Mouse (Mus musculus) forebrain, embryonic 11.5 days (tissue): ENCODE results near the gene Mrto4. TPM values are rescaled to one million over a fixed set of nuclear protein-coding genes. Genes with fewer than 3 reads are reported as not detected.

Experiments used
- ATAC-seq: fragments of 200-750 bp; cut with Nextera tagmentation; replicated peaks from 2 replicates; pipeline ENCODE4 v1.8.0; 2017; ENCODE audit warnings: moderate TSS enrichment; ENCODE audit not compliant: low FRiP score
- DNase-seq: peaks from one replicate; pipeline ENCODE4 v3.0.0-alpha.2; 2017; ENCODE audit warnings: low spot score
- H3K27ac ChIP-seq: fragments of 300-500 bp; sonication (generic); 2 replicates; pipeline ENCODE4 v1.5.1; 2014; ENCODE audit warnings: low read depth, low read length
- H3K27me3 ChIP-seq: fragments of 300-500 bp; sonication (generic); 2 replicates; pipeline ENCODE4 v1.6.1; 2014; ENCODE audit warnings: mild to moderate bottlenecking, low read length, mixed read lengths; ENCODE audit not compliant: control insufficient read depth, insufficient read depth
- H3K36me3 ChIP-seq: fragments of 300-500 bp; sonication (generic); 2 replicates; pipeline ENCODE4 v1.6.1; 2014; ENCODE audit warnings: mild to moderate bottlenecking, low read length, moderate library complexity, mixed read lengths; ENCODE audit not compliant: control insufficient read depth, insufficient read depth
- H3K4me1 ChIP-seq: fragments of 300-500 bp; sonication (generic); replicated peaks from 2 replicates; pipeline ENCODE4 v1.6.1; 2014; ENCODE audit warnings: low read length, mixed read lengths; ENCODE audit not compliant: control insufficient read depth, insufficient read depth
- H3K4me2 ChIP-seq: fragments of 300-500 bp; sonication (generic); 2 replicates; pipeline ENCODE4 v1.6.1; 2014; ENCODE audit warnings: low read depth, mild to moderate bottlenecking, low read length, moderate library complexity, mixed read lengths; ENCODE audit not compliant: severe bottlenecking
- H3K4me3 ChIP-seq: fragments of 300-500 bp; sonication (generic); 2 replicates; pipeline ENCODE4 v1.5.1; 2014; ENCODE audit warnings: low read depth, low read length
- H3K9ac ChIP-seq: fragments of 300-500 bp; sonication (generic); 2 replicates; pipeline ENCODE4 v1.6.1; 2014; ENCODE audit warnings: low read length
- H3K9me3 ChIP-seq: fragments of 300-500 bp; sonication (generic); 2 replicates; pipeline ENCODE4 v1.6.1; 2016; ENCODE audit warnings: low read length, mixed read lengths; ENCODE audit not compliant: control insufficient read depth
- WGBS: fragments of 180-500 bp; shearing (Covaris S2); extraction: QIAGEN DNeasy Blood & Tissue Kit; methylation state at CpG from one replicate; pipeline ENCODE4 v1.1.7; 2014; 5-methylcytosine and 5-hydroxymethylcytosine counted together
- polyA plus RNA-seq: library from polyadenylated mRNA; unstranded; fragments of >200 nt; fragmentation: Nextera tagmentation; extraction: Ambion mirVana; gene quantifications from 2 replicates; pipeline ENCODE4 v1.2.1, GENCODE M21; 2014

Mrto4 gene
- polyA plus RNA-seq, 1 experiment from 2014 or later, result 131 TPM

DNA sequence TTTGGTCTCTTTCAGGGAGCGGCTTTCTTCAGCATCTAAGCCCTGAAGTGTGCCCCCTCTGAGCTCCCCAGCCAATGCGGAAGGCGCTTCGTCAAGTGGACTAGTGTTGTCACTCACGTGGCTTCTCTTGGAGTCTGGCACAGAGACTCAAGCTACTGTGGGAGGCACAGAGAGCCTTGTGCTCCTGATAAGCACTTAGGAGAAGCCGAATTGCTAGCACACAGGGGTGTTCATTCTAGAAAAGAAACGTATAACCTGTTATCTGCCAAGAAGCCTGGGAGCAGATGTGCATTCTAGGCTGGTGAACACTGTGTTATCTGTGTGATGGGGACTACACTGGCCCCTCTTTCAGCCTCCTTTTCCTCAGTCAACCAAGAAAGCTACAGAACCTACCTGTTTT is 16.9 kb downstream of the Mrto4 start:
- H3K27ac ChIP-seq, result no peak overlapping the region
- DNase-seq (no peak), ATAC-seq (no peak)
- H3K36me3 ChIP-seq, result no peaks in the 10 kb centered on the region
- H3K9ac ChIP-seq, result no peak overlapping the region
- no peaks in the 10 kb centered on the region for H3K4me1 ChIP-seq
- no peak overlapping the region for H3K4me2 ChIP-seq
- 70% methylated on average over 7 of the region's 7 CpGs for WGBS
- H3K4me3 ChIP-seq, result no peak overlapping the region
- H3K9me3 ChIP-seq, result no peaks in the 10 kb centered on the region
- H3K27me3 ChIP-seq, result no peaks in the 10 kb centered on the region; the same call in 1 of the 2 replicates

DNA sequence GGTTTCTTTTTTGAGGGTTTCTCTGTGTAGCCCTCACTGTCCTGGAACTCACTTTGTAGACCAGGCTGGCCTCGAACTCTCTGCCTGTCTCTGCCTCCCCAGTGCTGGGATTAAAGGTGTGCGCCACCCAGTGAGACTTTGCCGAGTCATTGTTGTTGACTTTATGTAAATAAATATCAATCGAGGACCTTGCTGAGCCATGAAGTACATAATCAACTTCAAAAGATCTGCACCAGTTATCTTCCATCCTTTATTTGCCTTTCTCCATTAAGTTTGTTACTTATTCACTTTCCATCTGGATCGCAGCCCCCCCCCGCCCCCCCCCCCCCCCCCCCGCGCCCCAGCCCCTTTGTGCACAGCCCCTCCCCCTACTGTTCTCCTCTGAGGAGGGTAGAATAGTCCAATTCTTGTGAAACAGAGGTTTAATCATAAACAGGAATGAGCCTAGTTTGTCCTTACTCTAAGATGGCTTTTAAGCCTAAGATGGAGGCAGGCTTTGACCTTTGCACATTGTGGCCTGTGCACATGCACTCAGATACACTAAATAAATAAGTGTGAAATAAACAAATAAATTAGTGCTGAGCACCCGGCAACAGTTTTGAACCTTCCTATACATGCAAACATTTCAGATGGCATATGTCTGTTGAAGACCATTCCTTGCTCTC is 17.6 kb downstream of the Mrto4 start:
- no peak for ATAC-seq
- 87% methylated on average over 6 of the region's 9 CpGs for WGBS
- Histone ChIP-seq H3K4me1 (no peaks in the 10 kb centered on the region), H3K9me3 (no peaks in the 10 kb centered on the region), H3K9ac (no peak overlapping the region), H3K27ac (no peak overlapping the region), H3K4me3 (no peak overlapping the region), H3K27me3 (no peaks in the 10 kb centered on the region; the same call in 1 of the 2 replicates), H3K4me2 (no peak overlapping the region), H3K36me3 (no peaks in the 10 kb centered on the region)
- no peak for DNase-seq

- Histone ChIP-seq H3K27ac (no peak overlapping the region), H3K36me3 (no peaks in the 10 kb centered on the region), H3K4me3 (peak overlapping the region; percentile 3; the same call in 1 of the 2 replicates), H3K9ac (no peak overlapping the region), H3K9me3 (no peaks in the 10 kb centered on the region), H3K4me1 (no peaks in the 10 kb centered on the region), H3K27me3 (no peaks in the 10 kb centered on the region), H3K4me2 (peak overlapping the region; percentile 44; the same call in 1 of the 2 replicates)
- DNase-seq (peak; percentile 83), ATAC-seq (no peak; the same call in 1 of the 2 replicates)
- WGBS, result 11% methylated on average over 10 of the region's 10 CpGs
Measured at GRCm38 (mm10) chr4:139330605-139331004, 21.8 kb downstream of the Mrto4 start.

DNA sequence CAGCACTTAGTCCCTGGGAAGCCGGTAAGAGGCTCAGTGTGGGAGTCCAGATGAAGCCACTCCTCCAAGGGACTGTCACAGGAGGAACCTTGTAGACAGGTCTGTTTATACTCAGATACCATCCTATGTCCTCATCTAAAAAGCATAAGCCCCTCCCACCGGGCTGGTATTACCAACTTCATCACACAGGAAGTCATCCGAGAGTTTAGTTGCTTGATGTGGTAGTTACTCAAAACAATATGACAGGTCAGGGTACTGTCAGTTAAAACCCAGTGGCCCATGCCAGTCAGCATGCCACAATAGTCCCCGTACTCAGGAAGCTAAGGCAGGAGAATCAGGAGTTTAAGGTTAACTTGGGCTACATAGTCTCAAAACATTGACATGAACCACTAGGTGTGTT is 32.6 kb downstream of the Mrto4 start:
- Histone ChIP-seq H3K36me3 (no peaks in the 10 kb centered on the region; the same call in 1 of the 2 replicates), H3K27ac (no peak overlapping the region), H3K4me1 (no peaks in the 10 kb centered on the region), H3K9me3 (no peaks in the 10 kb centered on the region), H3K4me2 (no peak overlapping the region), H3K4me3 (no peak overlapping the region), H3K27me3 (no peaks in the 10 kb centered on the region), H3K9ac (no peak overlapping the region)
- DNase-seq (no peak), ATAC-seq (no peak)
- 91% methylated on average over 4 of the region's 4 CpGs for WGBS

- Histone ChIP-seq H3K4me2 (no peak overlapping the region), H3K9me3 (no peaks in the 10 kb centered on the region), H3K27ac (no peak overlapping the region), H3K27me3 (no peaks in the 10 kb centered on the region), H3K4me1 (no peaks in the 10 kb centered on the region), H3K36me3 (no peaks in the 10 kb centered on the region; the same call in 1 of the 2 replicates), H3K4me3 (no peak overlapping the region), H3K9ac (no peak overlapping the region)
- 95% methylated on average over 11 of the region's 11 CpGs for WGBS
- ATAC-seq (no peak), DNase-seq (no peak)
Measured at GRCm38 (mm10) chr4:139318449-139318848, 33.9 kb downstream of the Mrto4 start.

DNA sequence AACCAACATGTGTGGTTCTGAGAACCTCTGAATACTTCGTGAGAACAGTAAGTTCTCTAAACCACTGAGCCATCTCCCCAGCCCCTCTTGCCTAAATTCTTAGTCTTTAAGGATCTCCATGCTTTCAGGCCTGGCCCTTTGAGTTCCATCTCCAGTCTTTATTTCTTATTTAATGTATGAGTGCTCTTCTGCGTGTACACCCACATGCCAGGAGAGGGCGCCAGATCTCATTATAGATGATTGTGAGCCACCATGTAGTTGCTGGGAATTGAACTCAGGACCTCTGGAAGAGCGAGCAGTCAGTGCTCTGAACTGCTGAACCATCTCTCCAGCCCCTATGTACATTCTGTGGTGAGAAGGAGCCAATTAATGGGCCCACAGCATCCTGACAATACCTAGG is 39.7 kb downstream of the Mrto4 start:
- WGBS, result 56% methylated on average over 4 of the region's 4 CpGs
- DNase-seq (peak; percentile 68), ATAC-seq (no peak)
- H3K36me3 ChIP-seq, result no peaks in the 10 kb centered on the region; the same call in 1 of the 2 replicates
- no peaks in the 10 kb centered on the region for H3K9me3 ChIP-seq
- H3K4me1 ChIP-seq, result peaks cover 11% of the 10 kb centered on the region; the same call in 1 of the 2 replicates
- H3K27ac ChIP-seq, result no peak overlapping the region
- H3K4me3 ChIP-seq, result no peak overlapping the region
- H3K4me2 ChIP-seq, result no peak overlapping the region
- no peaks in the 10 kb centered on the region for H3K27me3 ChIP-seq
- no peak overlapping the region for H3K9ac ChIP-seq

DNA sequence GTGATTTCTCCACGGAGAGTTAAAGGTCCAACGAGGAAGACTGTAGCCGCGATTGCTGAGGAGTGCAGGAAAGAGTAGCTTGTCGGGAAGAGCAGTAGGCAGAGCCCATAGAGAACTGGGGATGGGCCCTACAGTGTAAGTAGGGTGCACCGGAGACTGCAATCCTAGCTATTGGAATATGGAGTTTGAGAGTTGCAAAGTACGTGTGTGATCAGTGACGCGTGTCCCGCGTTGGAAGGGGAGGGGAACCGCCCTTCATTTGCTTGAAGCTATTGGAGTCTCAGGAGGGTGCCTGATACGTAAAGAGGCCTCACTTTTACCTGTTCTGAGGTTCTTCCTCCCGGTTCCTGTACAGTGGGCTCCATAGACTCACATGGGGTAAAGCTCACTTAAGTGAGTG is 40.7 kb downstream of the Mrto4 start:
- Histone ChIP-seq H3K4me1 (peaks cover 11% of the 10 kb centered on the region; the same call in 1 of the 2 replicates), H3K27me3 (no peaks in the 10 kb centered on the region), H3K4me2 (peak overlapping the region; percentile 92), H3K9ac (peak overlapping the region; percentile 90), H3K27ac (no peak overlapping the region), H3K36me3 (no peaks in the 10 kb centered on the region; the same call in 1 of the 2 replicates), H3K4me3 (peak overlapping the region; percentile 85), H3K9me3 (no peaks in the 10 kb centered on the region)
- no peak for ATAC-seq
- no peak for DNase-seq
- WGBS, result 17% methylated on average over 14 of the region's 14 CpGs

DNA sequence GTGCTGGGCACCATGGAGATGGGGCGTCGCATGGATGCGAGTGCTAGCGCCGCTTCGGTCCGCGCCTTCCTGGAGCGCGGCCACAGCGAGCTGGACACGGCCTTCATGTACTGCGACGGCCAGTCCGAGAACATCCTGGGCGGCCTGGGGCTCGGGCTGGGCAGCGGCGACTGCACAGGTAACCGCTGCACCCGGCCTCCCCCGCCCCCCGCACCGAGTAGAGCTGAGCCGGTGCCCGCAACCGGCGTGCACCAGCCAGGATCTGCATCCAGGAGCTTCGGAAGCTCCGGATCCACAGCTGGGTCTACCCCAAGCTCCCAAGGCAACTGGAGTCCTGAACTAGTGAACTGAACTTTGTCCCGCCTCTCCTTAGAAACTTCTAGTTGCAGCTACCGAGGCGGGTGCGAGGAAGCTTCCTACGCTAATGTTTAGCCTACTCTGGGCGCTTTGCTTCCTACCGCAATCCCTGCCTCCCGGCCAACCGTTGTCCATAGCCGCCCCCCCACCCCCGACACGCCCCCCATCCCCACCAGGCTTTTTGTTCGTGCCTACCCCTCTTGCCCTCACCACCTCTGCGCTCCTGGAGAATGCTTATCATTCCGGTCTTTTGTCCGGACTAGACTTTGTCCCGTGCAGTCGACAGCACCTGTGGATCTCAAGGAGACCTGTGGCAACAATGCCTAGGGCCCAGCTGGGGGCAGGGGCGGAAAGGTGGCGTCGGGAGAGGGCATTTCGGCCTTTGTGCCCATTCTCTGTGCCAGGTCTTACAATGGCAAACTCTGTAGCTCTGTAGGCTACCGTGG is 41.3 kb downstream of the Mrto4 start:
- H3K9me3 ChIP-seq, result no peaks in the 10 kb centered on the region
- no peak overlapping the region for H3K27ac ChIP-seq
- H3K4me2 ChIP-seq, result peak overlapping the region; percentile 92
- WGBS, result under 1% methylated on average over 53 of the region's 53 CpGs
- DNase-seq (peak; percentile 70), ATAC-seq (peak; percentile 7; the same call in 1 of the 2 replicates)
- no peaks in the 10 kb centered on the region; the same call in 1 of the 2 replicates for H3K36me3 ChIP-seq
- H3K9ac ChIP-seq, result peak overlapping the region; percentile 90
- peak overlapping the region; percentile 85 for H3K4me3 ChIP-seq
- H3K27me3 ChIP-seq, result no peaks in the 10 kb centered on the region
- H3K4me1 ChIP-seq, result peaks cover 11% of the 10 kb centered on the region; the same call in 1 of the 2 replicates
